Mouse (Mus musculus) kidney, embryonic 14.5 days (tissue): Measurements from ENCODE around the gene Terb2. TPM values are rescaled to one million over a fixed set of nuclear protein-coding genes. Genes with fewer than 3 reads are reported as not detected.

ENCODE experiments used
- ATAC-seq: fragments of 200-750 bp; cut with Nextera tagmentation; 2 replicates; pipeline ENCODE4 v1.8.0; 2017; ENCODE audit warnings: moderate number of reproducible peaks, mild to moderate bottlenecking, moderate TSS enrichment, moderate library complexity; ENCODE audit not compliant: low FRiP score, low TSS enrichment
- H3K27ac ChIP-seq: fragments of 300-500 bp; sonication (generic); 2 replicates; pipeline ENCODE4 v1.5.1; 2014; ENCODE audit warnings: low read depth, mild to moderate bottlenecking, low read length, moderate library complexity, mixed read lengths
- H3K27me3 ChIP-seq: fragments of 300-500 bp; sonication (generic); 2 replicates; pipeline ENCODE4 v1.6.1; 2014; ENCODE audit warnings: mild to moderate bottlenecking, low read length; ENCODE audit not compliant: control insufficient read depth, insufficient read depth
- H3K36me3 ChIP-seq: fragments of 300-500 bp; sonication (generic); 2 replicates; pipeline ENCODE4 v1.6.1; 2014; ENCODE audit warnings: low read length, mixed read lengths; ENCODE audit not compliant: control insufficient read depth, insufficient read depth
- H3K4me1 ChIP-seq: fragments of 300-500 bp; sonication (generic); 2 replicates; pipeline ENCODE4 v1.6.1; 2014; ENCODE audit warnings: low read length, mixed read lengths; ENCODE audit not compliant: control insufficient read depth, insufficient read depth
- H3K4me2 ChIP-seq: fragments of 300-500 bp; sonication (generic); replicated peaks from 2 replicates; pipeline ENCODE4 v1.6.1; 2014; ENCODE audit warnings: low read depth, mild to moderate bottlenecking, low read length
- H3K4me3 ChIP-seq: fragments of 300-500 bp; sonication (generic); 2 replicates; pipeline ENCODE4 v1.5.1; 2014; ENCODE audit warnings: mild to moderate bottlenecking, low read length
- H3K9ac ChIP-seq: fragments of 300-500 bp; sonication (generic); 2 replicates; pipeline ENCODE4 v1.6.1; 2014; ENCODE audit warnings: low read depth, mild to moderate bottlenecking, low read length, moderate library complexity
- H3K9me3 ChIP-seq: fragments of 300-500 bp; sonication (generic); 2 replicates; pipeline ENCODE4 v1.6.1; 2016; ENCODE audit warnings: low read length; ENCODE audit not compliant: control insufficient read depth
- WGBS: fragments of 180-500 bp; shearing (Covaris S2); extraction: QIAGEN DNeasy Blood & Tissue Kit; methylation state at CpG from one replicate; pipeline ENCODE4 v1.1.7; 2014; 5-methylcytosine and 5-hydroxymethylcytosine counted together
- polyA plus RNA-seq: library from polyadenylated mRNA; unstranded; fragments of >200 nt; fragmentation: Nextera tagmentation; extraction: Ambion mirVana; gene quantifications from 2 replicates; pipeline ENCODE4 v1.2.1, GENCODE M21; 2014

Gene Terb2
- polyA plus RNA-seq, 1 experiment from 2014 or later, result not detected

GRCm38 (mm10) chr2:122243671-122244131, 57.6 kb downstream of the Terb2 start:
- no peaks in the 10 kb centered on the region for H3K9me3 ChIP-seq
- H3K36me3 ChIP-seq, result no peaks in the 10 kb centered on the region
- no peak overlapping the region for H3K4me3 ChIP-seq
- H3K27ac ChIP-seq, result no peak overlapping the region
- H3K4me1 ChIP-seq, result 0 out of 2 replicates have a peak, but pooled peaks cover 4% of the 10 kb centered on the region
- 8% methylated on average over 3 of the region's 3 CpGs for WGBS
- no peak overlapping the region for H3K4me2 ChIP-seq
- ATAC-seq, result peak; percentile 74; the same call in 1 of the 2 replicates
- H3K9ac ChIP-seq, result no peak overlapping the region
- H3K27me3 ChIP-seq, result no peaks in the 10 kb centered on the region

- Histone ChIP-seq H3K4me3 (no peak overlapping the region), H3K9ac (no peak overlapping the region), H3K9me3 (no peaks in the 10 kb centered on the region), H3K27ac (no peak overlapping the region), H3K27me3 (no peaks in the 10 kb centered on the region), H3K36me3 (no peaks in the 10 kb centered on the region), H3K4me2 (no peak overlapping the region), H3K4me1 (0 out of 2 replicates have a peak, but pooled peaks cover 4% of the 10 kb centered on the region)
- no peak for ATAC-seq
- 86% methylated on average over 10 of the region's 10 CpGs for WGBS
These were observed 61.7 kb downstream of the Terb2 start for GRCm38 (mm10) chr2:122247786-122248185.

- Histone ChIP-seq H3K4me2 (no peak overlapping the region), H3K9ac (no peak overlapping the region), H3K27ac (no peak overlapping the region), H3K4me3 (no peak overlapping the region), H3K4me1 (no peaks in the 10 kb centered on the region), H3K9me3 (no peaks in the 10 kb centered on the region), H3K36me3 (no peaks in the 10 kb centered on the region), H3K27me3 (no peaks in the 10 kb centered on the region)
- ATAC-seq, result no peak
- 94% methylated on average over 5 of the region's 5 CpGs for WGBS
These were observed 69.9 kb downstream of the Terb2 start for GRCm38 (mm10) chr2:122255997-122256396.

Other genes starting within 250 kb of the Terb2 start
- 44.8 and 64.5 TPM in 2 replicates for gene Ctdspl2, start 230.3 kb upstream of the Terb2 start, polyA plus RNA-seq
- 0.10 and 0.18 TPM in 2 replicates for gene Mageb3, start 230.2 kb upstream of the Terb2 start, polyA plus RNA-seq
- 12.6 and 14.9 TPM in 2 replicates for gene Eif3j1, start 157.7 kb upstream of the Terb2 start, polyA plus RNA-seq
- gene Spg11, start 67.9 kb upstream of the Terb2 start, polyA plus RNA-seq, result 6.0 and 12.8 TPM in 2 replicates
- gene B2m, start 38.6 kb upstream of the Terb2 start, polyA plus RNA-seq, result 202 and 246 TPM in 2 replicates
- not detected in 2 replicates for gene Trim69, start 25.6 kb upstream of the Terb2 start, polyA plus RNA-seq
- not detected in 2 replicates for gene Patl2, start 83 bp upstream of the Terb2 start, polyA plus RNA-seq
- gene Sord, start 48.5 kb downstream of the Terb2 start, polyA plus RNA-seq, result 13.6 and 24.0 TPM in 2 replicates
- gene Duox2, start 112.2 kb downstream of the Terb2 start, polyA plus RNA-seq, result 0.05 TPM in 1 of 2 replicates, not detected in the other
- gene Duoxa2, start 112.6 kb downstream of the Terb2 start, polyA plus RNA-seq, result 0.22 TPM in 1 of 2 replicates, not detected in the other
- not detected in 2 replicates for gene Duoxa1, start 127.5 kb downstream of the Terb2 start, polyA plus RNA-seq
- not detected in 2 replicates for gene Duox1, start 129.4 kb downstream of the Terb2 start, polyA plus RNA-seq
- gene Shf, start 182.9 kb downstream of the Terb2 start, polyA plus RNA-seq, result 3.5 and 5.5 TPM in 2 replicates
- gene Slc28a2, start 240.2 kb downstream of the Terb2 start, polyA plus RNA-seq, result 0.39 and 0.47 TPM in 2 replicates